Mouse (Mus musculus) kidney, embryonic 15.5 days (tissue): Measurements from ENCODE around the gene Scn8a. TPM values are rescaled to one million over a fixed set of nuclear protein-coding genes. Genes with fewer than 3 reads are reported as not detected.

ENCODE experiments used
- ATAC-seq: fragments of 200-750 bp; cut with Nextera tagmentation; replicated peaks from 2 replicates; pipeline ENCODE4 v1.8.0; 2017; ENCODE audit warnings: moderate TSS enrichment; ENCODE audit not compliant: low FRiP score
- H3K27ac ChIP-seq: fragments of 300-500 bp; sonication (generic); 2 replicates; pipeline ENCODE4 v1.5.1; 2015; ENCODE audit warnings: mild to moderate bottlenecking, inconsistent platforms
- H3K27me3 ChIP-seq: fragments of 300-500 bp; sonication (generic); 2 replicates; pipeline ENCODE4 v1.6.1; 2015; ENCODE audit warnings: inconsistent platforms
- H3K36me3 ChIP-seq: fragments of 300-500 bp; sonication (generic); 2 replicates; pipeline ENCODE4 v1.6.1; 2015; ENCODE audit warnings: inconsistent platforms
- H3K4me1 ChIP-seq: fragments of 300-500 bp; sonication (generic); 2 replicates; pipeline ENCODE4 v1.6.1; 2015; ENCODE audit warnings: inconsistent platforms
- H3K4me2 ChIP-seq: fragments of 300-500 bp; sonication (generic); 2 replicates; pipeline ENCODE4 v1.6.1; 2015; ENCODE audit warnings: moderate library complexity, mild to moderate bottlenecking, inconsistent platforms
- H3K4me3 ChIP-seq: fragments of 300-500 bp; sonication (generic); replicated peaks from 2 replicates; pipeline ENCODE4 v1.5.1; 2015; ENCODE audit warnings: mild to moderate bottlenecking, inconsistent platforms
- H3K9ac ChIP-seq: fragments of 300-500 bp; sonication (generic); 2 replicates; pipeline ENCODE4 v1.6.1; 2015; ENCODE audit warnings: mild to moderate bottlenecking, inconsistent platforms
- H3K9me3 ChIP-seq: fragments of 300-500 bp; sonication (generic); replicated peaks from 2 replicates; pipeline ENCODE4 v1.6.1; 2016; ENCODE audit warnings: inconsistent platforms
- WGBS: fragments of 180-500 bp; shearing (Covaris S2); methylation state at CpG from one replicate; pipeline ENCODE4 v1.1.7; 2015; ENCODE audit warnings: mixed read lengths; 5-methylcytosine and 5-hydroxymethylcytosine counted together
- polyA plus RNA-seq: library from polyadenylated mRNA; unstranded; fragments of >200 nt; fragmentation: Nextera tagmentation; extraction: Ambion mirVana; gene quantifications from 2 replicates; pipeline ENCODE4 v1.2.1, GENCODE M21; 2015

Scn8a gene
- polyA plus RNA-seq, 1 experiment from 2014 or later, result 13.3 TPM

- WGBS, result 24% methylated on average over 6 of the region's 6 CpGs
- Histone ChIP-seq H3K27me3 (no peaks in the 10 kb centered on the region), H3K4me3 (no peak overlapping the region), H3K9ac (no peak overlapping the region), H3K36me3 (no peaks in the 10 kb centered on the region), H3K4me2 (no peak overlapping the region), H3K27ac (peak overlapping the region; percentile 39; the same call in 1 of the 2 replicates), H3K9me3 (no peaks in the 10 kb centered on the region), H3K4me1 (peaks cover 80% of the 10 kb centered on the region)
- no peak; the same call in 1 of the 2 replicates for ATAC-seq
Observed at GRCm38 (mm10) chr15:101066364-101066847, 196.7 kb downstream of the Scn8a start.

- Histone ChIP-seq H3K36me3 (no peaks in the 10 kb centered on the region), H3K9ac (no peak overlapping the region), H3K4me2 (no peak overlapping the region), H3K27ac (peak overlapping the region; percentile 90), H3K4me1 (peaks cover 83% of the 10 kb centered on the region), H3K27me3 (no peaks in the 10 kb centered on the region), H3K9me3 (no peaks in the 10 kb centered on the region), H3K4me3 (no peak overlapping the region)
- no peak for ATAC-seq
- WGBS, result 33% methylated on average over 7 of the region's 9 CpGs
Observed at GRCm38 (mm10) chr15:101066920-101067696, 197.4 kb downstream of the Scn8a start.

- Histone ChIP-seq H3K27me3 (no peaks in the 10 kb centered on the region), H3K9ac (no peak overlapping the region), H3K36me3 (no peaks in the 10 kb centered on the region), H3K9me3 (no peaks in the 10 kb centered on the region), H3K4me1 (peaks cover 86% of the 10 kb centered on the region), H3K27ac (peak overlapping the region; percentile 90), H3K4me2 (no peak overlapping the region), H3K4me3 (no peak overlapping the region)
- no peak; the same call in 1 of the 2 replicates for ATAC-seq
- 50% methylated on average over 3 of the region's 3 CpGs for WGBS
Observed at GRCm38 (mm10) chr15:101068029-101068428, 198.4 kb downstream of the Scn8a start.

- no peaks in the 10 kb centered on the region for H3K9me3 ChIP-seq
- no peak overlapping the region for H3K4me3 ChIP-seq
- WGBS, result 69% methylated on average over 4 of the region's 4 CpGs
- peaks cover 90% of the 10 kb centered on the region for H3K4me1 ChIP-seq
- H3K27me3 ChIP-seq, result no peaks in the 10 kb centered on the region
- no peaks in the 10 kb centered on the region for H3K36me3 ChIP-seq
- peak overlapping the region; percentile 90 for H3K27ac ChIP-seq
- 0 out of 2 replicates have a peak overlapping the region, but pooled peaks have one; percentile 18 for H3K9ac ChIP-seq
- ATAC-seq, result no peak
- H3K4me2 ChIP-seq, result no peak overlapping the region
Observed at GRCm38 (mm10) chr15:101068671-101069070, 199.0 kb downstream of the Scn8a start.

- H3K9me3 ChIP-seq, result no peaks in the 10 kb centered on the region
- ATAC-seq, result peak; percentile 33
- 35% methylated on average over 9 of the region's 9 CpGs for WGBS
- no peaks in the 10 kb centered on the region for H3K36me3 ChIP-seq
- H3K27ac ChIP-seq, result peak overlapping the region; percentile 90
- 0 out of 2 replicates have a peak overlapping the region, but pooled peaks have one; percentile 21 for H3K9ac ChIP-seq
- H3K4me3 ChIP-seq, result no peak overlapping the region
- H3K4me1 ChIP-seq, result peaks cover 96% of the 10 kb centered on the region
- peak overlapping the region; percentile 19 for H3K4me2 ChIP-seq
- no peaks in the 10 kb centered on the region for H3K27me3 ChIP-seq
Observed at GRCm38 (mm10) chr15:101069641-101070190, 200.1 kb downstream of the Scn8a start.

GRCm38 (mm10) chr15:101070762-101071161, 201.1 kb downstream of the Scn8a start:
- 15% methylated on average over 5 of the region's 5 CpGs for whole genome bisulfite sequencing
- Histone ChIP-seq H3K4me3 (no peak overlapping the region), H3K9ac (no peak overlapping the region), H3K36me3 (no peaks in the 10 kb centered on the region), H3K4me1 (peaks cover 96% of the 10 kb centered on the region), H3K27me3 (no peaks in the 10 kb centered on the region), H3K9me3 (no peaks in the 10 kb centered on the region), H3K27ac (peak overlapping the region; percentile 90), H3K4me2 (peak overlapping the region; percentile 19)
- ATAC-seq, result peak; percentile 63

GRCm38 (mm10) chr15:101072736-101073135, 203.1 kb downstream of the Scn8a start:
- Histone ChIP-seq H3K27ac (no peak overlapping the region), H3K9me3 (no peaks in the 10 kb centered on the region), H3K27me3 (no peaks in the 10 kb centered on the region), H3K9ac (no peak overlapping the region), H3K4me2 (no peak overlapping the region), H3K4me3 (no peak overlapping the region), H3K4me1 (peaks cover 92% of the 10 kb centered on the region), H3K36me3 (no peaks in the 10 kb centered on the region)
- WGBS, result 54% methylated on average over 2 of the region's 2 CpGs
- no peak for ATAC-seq

GRCm38 (mm10) chr15:101074067-101074466, 204.4 kb downstream of the Scn8a start:
- Histone ChIP-seq H3K27me3 (no peaks in the 10 kb centered on the region), H3K9ac (0 out of 2 replicates have a peak overlapping the region, but pooled peaks have one; percentile 0), H3K27ac (peak overlapping the region; percentile 63), H3K4me1 (peaks cover 86% of the 10 kb centered on the region), H3K4me2 (no peak overlapping the region), H3K36me3 (no peaks in the 10 kb centered on the region), H3K9me3 (no peaks in the 10 kb centered on the region), H3K4me3 (no peak overlapping the region)
- ATAC-seq, result no peak
- WGBS, result 84% methylated on average over 5 of the region's 5 CpGs

- ATAC-seq, result no peak
- Histone ChIP-seq H3K27ac (peak overlapping the region; percentile 98), H3K9me3 (no peaks in the 10 kb centered on the region), H3K4me3 (peak overlapping the region; percentile 88; the same call in 1 of the 2 replicates), H3K4me1 (peaks cover 86% of the 10 kb centered on the region), H3K9ac (no peak overlapping the region), H3K36me3 (no peaks in the 10 kb centered on the region), H3K27me3 (0 out of 2 replicates have a peak, but pooled peaks cover 3% of the 10 kb centered on the region), H3K4me2 (peak overlapping the region; percentile 81)
- WGBS, result 73% methylated on average over 4 of the region's 4 CpGs
Observed at GRCm38 (mm10) chr15:101075150-101075549, 205.5 kb downstream of the Scn8a start.

- Histone ChIP-seq H3K9ac (peak overlapping the region; percentile 31; the same call in 1 of the 2 replicates), H3K36me3 (no peaks in the 10 kb centered on the region), H3K4me3 (peak overlapping the region; percentile 88), H3K27ac (peak overlapping the region; percentile 98), H3K4me1 (peaks cover 86% of the 10 kb centered on the region), H3K27me3 (0 out of 2 replicates have a peak, but pooled peaks cover 4% of the 10 kb centered on the region), H3K9me3 (no peaks in the 10 kb centered on the region), H3K4me2 (peak overlapping the region; percentile 81)
- WGBS, result 31% methylated on average over 5 of the region's 5 CpGs
- no peak for ATAC-seq
Observed at GRCm38 (mm10) chr15:101075656-101076055, 206.0 kb downstream of the Scn8a start.

- peak overlapping the region; percentile 88 for H3K4me3 ChIP-seq
- H3K9me3 ChIP-seq, result no peaks in the 10 kb centered on the region
- peak overlapping the region; percentile 98 for H3K27ac ChIP-seq
- ATAC-seq, result no peak
- 5% methylated on average over 26 of the region's 26 CpGs for WGBS
- H3K4me2 ChIP-seq, result peak overlapping the region; percentile 81
- H3K9ac ChIP-seq, result peak overlapping the region; percentile 92
- 0 out of 2 replicates have a peak, but pooled peaks cover 4% of the 10 kb centered on the region for H3K27me3 ChIP-seq
- H3K4me1 ChIP-seq, result peaks cover 86% of the 10 kb centered on the region
- no peaks in the 10 kb centered on the region for H3K36me3 ChIP-seq
Observed at GRCm38 (mm10) chr15:101076071-101077000, 206.7 kb downstream of the Scn8a start.
